Mouse (Mus musculus): ENCODE data around the gene Ttc12.

- TF ChIP-seq EP300 (IDR thresholded peaks at IDR 0.05; ENCODE audit: low read length) (no peak), ZC3H11A (IDR thresholded peaks at IDR 0.05; ENCODE audit: low read depth, low read length) (no peak), CTCF (conservative IDR thresholded peaks at IDR 0.05 in 1 of 2, IDR thresholded peaks at IDR 0.05 in 1 of 2; ENCODE audit: low read depth in 2 of 2, low read length in 2 of 2) (no peak), MEF2A (IDR thresholded peaks at IDR 0.05; ENCODE audit: borderline replicate concordance, low read depth, low read length) (no peak), POLR2A (IDR thresholded peaks at IDR 0.05; ENCODE audit: low read depth, low read length) (no peak), RAD21 (IDR thresholded peaks at IDR 0.05; ENCODE audit: low read depth, low read length) (no peak), PAX5 (IDR thresholded peaks at IDR 0.05; ENCODE audit: low read length) (no peak), JUN (IDR thresholded peaks at IDR 0.05; ENCODE audit: insufficient read depth, low read depth, low read length) (no peak)
These were observed 42.0 kb upstream of the Ttc12 start for GRCm38 (mm10) chr9:49528026-49528425.
